Mouse (Mus musculus) T-helper 2 cell (primary cell): ENCODE measurements around the gene Stk39.

Experiments used
- in situ Hi-C: fragments of 300-600 bp; cut with MboI, MseI; formaldehyde crosslinking; loops from one replicate; pipeline ENCODE4 v1.15.1; 2025; ENCODE audit warnings: high pct_unique_total_duplicates

The Stk39 gene

GRCm38 (mm10) chr2:68463801-68464200 is 8.3 kb downstream of the Stk39 start:
- in situ Hi-C loops = no loop called here

- in situ Hi-C loops = no loop called here
These were observed 14.0 kb downstream of the Stk39 start for GRCm38 (mm10) chr2:68458115-68458514.

GRCm38 (mm10) chr2:68457455-68458032 is 14.5 kb downstream of the Stk39 start:
- in situ Hi-C loops = no loop called here

DNA sequence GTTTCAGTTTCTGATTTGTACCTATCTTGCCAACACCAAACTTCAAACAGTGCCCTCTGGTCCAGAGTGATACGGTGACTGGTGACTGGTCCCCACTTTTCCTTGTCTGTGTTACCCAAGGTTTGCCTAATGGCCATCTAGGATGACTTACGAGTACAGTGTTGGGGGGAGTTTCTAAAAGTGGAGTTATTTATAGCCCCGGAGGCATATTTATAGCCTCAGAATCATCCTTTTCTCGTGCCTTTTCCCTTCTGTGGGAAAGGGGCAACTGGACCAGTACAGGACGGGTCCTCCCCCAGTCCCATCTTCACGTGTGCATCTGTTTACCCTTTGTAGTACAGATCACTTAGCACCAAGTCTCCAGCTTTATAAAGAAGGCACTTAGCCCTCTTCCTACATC is 15.2 kb downstream of the Stk39 start:
- in situ Hi-C loops = no loop called here

GRCm38 (mm10) chr2:68452379-68452778 is 19.7 kb downstream of the Stk39 start:
- in situ Hi-C loops = no loop called here

- in situ Hi-C loops = no loop called here
These were observed 24.0 kb downstream of the Stk39 start for GRCm38 (mm10) chr2:68448035-68448434.

- in situ Hi-C loops = no loop called here
These were observed 28.9 kb downstream of the Stk39 start for GRCm38 (mm10) chr2:68443141-68443540.

GRCm38 (mm10) chr2:68442113-68442717 is 29.9 kb downstream of the Stk39 start:
- in situ Hi-C loops = no loop called here

DNA sequence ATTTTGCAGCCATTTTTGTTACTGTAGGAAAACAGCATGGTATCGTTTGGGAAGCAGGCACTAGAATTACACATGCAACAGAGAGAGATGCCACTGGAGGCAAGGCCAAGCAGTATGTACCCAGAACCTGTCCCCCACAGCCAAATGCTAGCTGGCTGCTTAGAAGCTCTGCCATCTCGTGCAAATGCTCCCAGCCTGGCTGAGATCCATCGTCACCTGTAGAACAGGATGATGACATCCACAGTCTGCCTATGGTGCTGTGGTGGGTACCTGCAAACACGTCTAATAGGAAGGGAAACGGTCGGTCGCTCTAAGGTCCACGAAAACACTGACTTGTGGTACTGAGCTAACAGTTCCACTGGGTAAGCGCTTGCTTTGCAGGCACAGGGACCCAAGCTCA is 32.5 kb downstream of the Stk39 start:
- in situ Hi-C loops = no loop called here

GRCm38 (mm10) chr2:68437920-68438319 is 34.1 kb downstream of the Stk39 start:
- in situ Hi-C loops = no loop called here

GRCm38 (mm10) chr2:68437216-68437615 is 34.9 kb downstream of the Stk39 start:
- in situ Hi-C loops = no loop called here

DNA sequence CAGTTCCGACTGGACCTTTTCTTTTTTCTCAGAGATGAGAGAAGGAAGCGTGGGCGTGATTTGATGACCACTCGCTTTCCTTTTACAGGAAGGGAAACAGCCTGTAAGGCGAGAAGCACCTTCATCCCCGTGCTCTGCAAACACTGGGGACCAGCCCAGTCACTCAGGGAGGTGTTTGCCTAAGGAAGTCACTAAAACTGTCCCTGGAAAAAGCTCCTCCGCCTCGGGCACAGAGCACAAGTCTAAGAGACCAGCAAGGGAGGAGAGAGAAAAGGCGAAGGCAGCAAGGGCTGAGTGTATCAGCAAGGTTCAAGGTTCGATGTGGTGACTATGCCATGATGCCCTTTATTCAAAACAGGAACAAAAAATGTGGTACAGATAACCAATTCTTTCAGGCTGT is 35.8 kb downstream of the Stk39 start:
- in situ Hi-C loops = no loop called here

DNA sequence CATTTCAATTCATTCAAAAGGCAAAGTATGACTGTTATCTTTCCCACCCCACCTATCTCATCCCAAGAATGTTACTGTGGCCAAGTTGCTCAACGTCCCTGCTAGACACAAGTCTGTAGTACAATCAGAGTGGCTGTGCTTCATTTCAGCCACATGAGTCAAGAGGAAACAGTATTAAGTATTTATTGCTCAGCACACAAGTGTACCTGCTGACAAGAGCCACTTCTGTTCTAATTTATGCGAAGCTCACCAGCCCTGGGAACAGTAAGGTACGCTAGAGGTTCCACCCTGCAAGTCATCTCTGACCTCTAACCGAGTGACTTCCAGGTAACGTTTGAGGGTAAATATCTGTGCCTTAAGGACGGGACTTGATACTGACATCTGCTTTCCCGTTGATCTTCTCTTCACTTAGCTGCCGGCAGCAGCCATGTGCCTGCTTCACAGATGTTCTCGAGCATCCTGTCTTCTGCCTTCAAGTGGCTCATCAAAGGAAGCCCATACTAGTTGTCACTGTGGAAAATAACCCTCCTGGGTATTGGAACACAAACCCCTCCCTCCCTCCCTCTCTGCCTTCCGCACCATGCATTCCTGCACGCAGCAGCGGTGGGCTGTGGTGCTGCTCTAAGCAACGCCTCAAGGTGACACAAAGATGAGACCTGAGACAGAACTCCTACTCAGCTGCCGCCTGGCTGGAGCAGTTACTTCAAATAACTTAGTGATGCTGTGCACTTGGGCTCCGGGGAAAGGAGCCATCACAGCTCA is 36.4 kb downstream of the Stk39 start:
- in situ Hi-C loops = no loop called here

DNA sequence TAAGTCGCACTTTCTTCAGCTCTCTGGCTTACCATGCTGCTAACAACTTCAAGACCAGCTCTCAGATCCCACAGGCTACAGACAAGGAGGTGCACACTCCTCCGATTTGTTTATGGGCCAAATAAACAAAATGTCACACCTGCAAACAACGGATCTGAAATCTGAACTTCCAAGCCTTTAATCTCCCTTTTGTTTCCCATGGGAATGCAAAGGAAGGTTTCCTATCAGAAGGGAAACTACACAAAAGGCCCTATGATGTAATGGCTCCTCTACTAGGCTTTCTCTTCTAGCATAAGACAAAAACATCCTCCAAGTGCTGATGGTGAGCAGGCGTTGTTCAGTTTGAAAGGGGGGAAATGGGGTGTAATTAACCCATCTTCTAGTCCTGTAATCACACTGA is 37.1 kb downstream of the Stk39 start:
- in situ Hi-C loops = loop anchor here (5.0 kb wide), 1 partner anchor 32 kb away; no protein-coding TSS in a partner anchor

- in situ Hi-C loops = loop anchor here (5.0 kb wide), 1 partner anchor 33 kb away; no protein-coding TSS in a partner anchor
These were observed 37.5 kb downstream of the Stk39 start for GRCm38 (mm10) chr2:68434576-68434975.

DNA sequence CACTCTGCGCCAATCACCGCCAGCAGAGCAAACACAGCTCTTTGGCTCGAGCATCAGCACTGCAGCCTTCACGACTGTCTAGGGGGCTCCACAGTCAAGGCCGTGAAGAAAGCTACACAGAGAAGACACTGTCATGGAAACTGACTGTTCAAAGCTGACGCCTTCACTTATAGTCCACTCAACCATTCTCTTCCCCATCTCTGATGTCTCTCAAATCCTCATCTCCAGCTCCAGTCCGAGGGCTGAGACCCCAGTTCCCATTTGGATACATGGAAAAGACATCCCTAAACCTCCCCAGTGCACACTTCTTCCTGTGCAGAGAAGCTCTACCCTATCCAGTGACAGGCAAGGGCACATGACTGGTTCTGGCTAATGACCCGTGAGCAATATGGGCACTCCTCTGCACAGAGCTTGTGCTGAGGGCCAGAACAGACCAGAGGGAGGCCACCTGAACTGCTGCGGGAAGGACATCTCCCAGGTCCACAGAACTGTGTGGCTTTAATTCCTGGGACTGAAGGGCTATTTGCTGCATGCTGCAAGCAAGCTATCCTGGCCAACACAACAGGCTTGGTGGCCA is 38.2 kb downstream of the Stk39 start:
- in situ Hi-C loops = loop anchor here (5.0 kb wide), 1 partner anchor 33 kb away; no protein-coding TSS in a partner anchor

DNA sequence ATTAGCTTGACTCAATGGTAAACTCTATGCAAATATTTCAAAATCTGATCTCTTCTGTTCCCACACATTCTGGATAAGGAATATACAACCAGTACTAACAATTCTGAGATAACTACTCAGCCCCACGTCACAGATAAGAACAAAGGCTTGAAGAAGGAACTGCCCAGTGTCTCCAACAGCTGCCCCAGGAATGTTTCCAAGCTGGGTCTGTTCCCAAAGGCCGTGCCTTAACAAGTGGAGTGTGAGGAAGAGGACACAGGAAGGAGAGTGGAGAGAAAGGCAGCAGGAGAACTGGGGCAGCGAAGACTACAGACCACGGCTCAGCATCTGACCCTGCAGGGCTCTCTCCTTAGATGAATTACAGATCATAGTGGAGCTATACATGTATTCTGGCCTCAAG is 39.2 kb downstream of the Stk39 start:
- in situ Hi-C loops = loop anchor here (5.0 kb wide), 1 partner anchor 34 kb away; no protein-coding TSS in a partner anchor

GRCm38 (mm10) chr2:68431024-68431962 is 40.8 kb downstream of the Stk39 start:
- in situ Hi-C loops = loop anchor here (5.0 kb wide), 1 partner anchor 36 kb away; no protein-coding TSS in a partner anchor

- in situ Hi-C loops = loop anchor here (5.0 kb wide), 1 partner anchor 37 kb away; no protein-coding TSS in a partner anchor
These were observed 41.6 kb downstream of the Stk39 start for GRCm38 (mm10) chr2:68430493-68430892.

GRCm38 (mm10) chr2:68429436-68429835 is 42.6 kb downstream of the Stk39 start:
- in situ Hi-C loops = no loop called here

DNA sequence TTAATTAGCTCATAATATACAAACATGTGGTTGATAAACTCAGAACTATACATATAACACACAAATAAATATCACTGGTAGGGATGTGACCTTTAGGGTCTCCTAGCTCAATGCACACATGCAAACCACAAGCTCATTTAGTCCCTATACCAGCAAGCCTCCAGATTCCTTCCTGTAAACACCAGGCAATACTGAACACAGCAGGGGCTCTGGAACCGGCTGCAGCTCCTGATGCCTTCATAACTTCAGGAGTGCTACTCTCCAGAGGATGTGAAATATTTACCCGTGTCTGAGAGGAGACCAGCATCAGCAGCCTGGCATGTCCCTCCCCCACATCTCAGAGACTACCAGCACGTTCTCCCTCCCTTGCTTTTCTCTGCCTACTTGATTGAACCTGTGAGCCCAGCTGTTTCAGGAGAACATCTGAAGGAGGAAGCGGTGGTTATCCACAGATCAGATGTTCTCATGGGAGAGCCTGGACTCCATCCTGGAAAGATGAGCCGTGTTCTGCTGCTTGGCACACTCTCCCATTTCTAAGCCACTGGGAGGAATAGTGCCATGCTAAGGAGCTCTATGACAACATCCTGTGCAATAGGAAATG is 45.0 kb downstream of the Stk39 start:
- in situ Hi-C loops = no loop called here
